Mouse (Mus musculus): ENCODE results near the gene Igdcc3.

Gene Igdcc3

DNA sequence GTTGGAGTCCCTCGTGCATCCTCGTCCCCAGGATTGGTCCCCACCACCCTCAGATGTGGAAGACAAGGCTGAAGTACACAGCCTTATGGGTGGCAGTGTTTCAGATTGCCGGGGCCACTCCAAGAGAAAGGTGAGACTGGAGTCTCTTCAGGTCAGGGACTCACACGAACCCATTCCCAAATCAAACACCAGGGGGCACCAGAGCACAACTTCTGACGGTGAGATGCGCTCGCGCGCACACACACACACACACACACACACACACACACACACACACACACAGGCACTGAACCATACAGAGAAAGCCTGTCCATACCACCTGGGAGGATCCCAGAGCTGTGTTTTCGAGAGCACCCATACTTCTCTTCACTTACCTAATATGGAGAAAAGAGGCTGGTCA is 7.2 kb upstream of the Igdcc3 start:
- in situ Hi-C loops (cut with MboI; ENCODE audit: unreplicated experiment in 2 of 2), result loop anchor here (5.0 to 25.0 kb wide), 4 partner anchors 54 to 1221 kb away; no protein-coding TSS in a partner anchor

DNA sequence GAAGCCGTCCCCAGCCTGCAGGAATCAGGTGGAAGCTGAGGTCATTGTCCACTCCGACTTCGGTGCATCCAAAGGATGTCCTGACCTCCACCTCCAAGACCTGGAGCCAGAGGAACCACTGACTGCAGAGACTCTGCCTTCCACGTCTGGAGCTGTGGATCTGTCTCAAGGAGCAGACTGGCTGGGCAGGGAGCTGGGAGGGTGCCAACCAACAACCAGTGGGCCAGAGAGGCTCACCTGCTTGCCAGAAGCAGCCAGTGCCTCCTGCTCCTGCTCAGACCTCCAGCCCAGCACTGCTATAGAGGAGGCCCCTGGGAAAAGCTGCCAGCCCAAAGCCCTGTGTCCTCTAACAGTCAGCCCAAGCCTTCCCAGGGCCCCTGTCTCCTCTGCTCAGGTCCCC is 5.9 kb upstream of the Igdcc3 start:
- in situ Hi-C loops (cut with MboI; ENCODE audit: unreplicated experiment in 2 of 2), result loop anchor here in 1 of 2 experiments (25.0 kb wide), 1 partner anchor 1223 kb away; no protein-coding TSS in a partner anchor

DNA sequence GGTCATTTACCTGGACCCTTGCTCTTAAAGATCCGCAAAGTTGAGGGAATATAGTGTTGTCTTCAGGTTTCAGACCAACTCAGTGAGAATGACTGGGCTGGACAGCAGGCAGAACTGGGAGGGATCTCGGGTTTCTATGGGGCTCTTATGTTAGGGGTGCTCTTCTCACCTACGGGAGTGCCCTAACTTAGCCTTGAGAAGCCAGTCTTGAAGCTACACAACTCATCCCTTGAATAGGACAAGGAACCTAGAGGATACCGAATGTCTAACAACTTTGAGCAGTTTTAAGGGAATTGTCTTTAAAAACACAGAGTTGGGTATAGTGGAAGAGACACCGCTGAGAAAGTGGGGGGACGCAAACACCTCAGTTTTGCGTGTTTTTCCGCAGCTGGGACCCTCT is 498 bp upstream of the Igdcc3 start:
- in situ Hi-C loops (cut with MboI; ENCODE audit: unreplicated experiment in 2 of 2), result loop anchor here in 1 of 2 experiments (25.0 kb wide), 1 partner anchor 1228 kb away; no protein-coding TSS in a partner anchor

DNA sequence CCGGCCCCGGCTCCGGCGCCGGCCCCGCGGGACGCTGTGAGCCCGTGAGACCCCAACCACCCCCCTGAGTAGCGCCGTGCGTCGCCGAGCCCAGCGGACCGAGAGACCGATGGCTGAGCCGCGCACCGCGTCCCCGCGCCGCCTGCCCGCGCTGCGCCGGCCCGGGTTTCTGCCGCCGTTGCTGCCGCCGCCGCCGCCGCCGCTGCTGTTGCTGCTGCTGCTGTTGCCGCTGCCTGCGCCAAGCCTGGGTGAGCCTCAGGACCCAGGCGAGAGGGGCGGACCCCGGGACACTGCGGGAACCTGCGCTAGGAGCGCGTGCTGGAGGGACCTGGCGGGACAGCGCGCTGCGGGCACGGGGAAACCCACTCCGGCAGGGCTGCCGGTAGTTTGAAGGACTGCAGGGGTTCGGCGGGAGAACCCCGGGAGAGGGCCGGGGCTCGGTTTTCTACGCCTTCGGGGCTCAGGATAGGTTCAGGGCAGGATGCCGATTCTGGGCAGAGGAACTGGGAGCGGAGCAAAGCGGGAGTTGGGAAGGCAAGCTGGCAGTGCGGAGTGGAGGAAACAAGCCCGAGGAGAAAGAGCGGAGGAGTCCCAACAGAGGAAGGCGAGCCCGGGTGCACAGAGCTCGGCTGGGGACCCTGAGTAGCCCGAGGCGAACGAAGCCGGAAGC is 452 bp downstream of the Igdcc3 start:
- in situ Hi-C loops (cut with MboI; ENCODE audit: unreplicated experiment in 2 of 2), result loop anchor here in 1 of 2 experiments (25.0 kb wide), 1 partner anchor 1229 kb away; no protein-coding TSS in a partner anchor

DNA sequence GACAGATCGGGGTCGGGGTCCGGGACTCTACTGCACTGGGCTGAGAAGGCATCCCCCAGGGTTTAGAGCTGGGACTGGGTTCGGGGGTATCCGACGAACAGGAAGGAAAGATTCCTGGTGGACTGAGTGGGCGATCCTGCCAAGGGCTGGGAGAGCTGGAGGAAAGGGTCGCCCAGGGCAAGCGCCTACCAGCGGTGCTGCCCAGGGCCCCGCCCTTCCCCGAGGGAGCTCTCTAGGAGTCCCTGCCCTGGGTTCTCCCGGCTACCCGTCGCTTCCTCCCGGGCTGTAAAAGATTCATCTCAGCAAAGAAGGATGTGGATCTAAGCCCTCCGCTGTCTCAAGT is 958 bp downstream of the Igdcc3 start:
- in situ Hi-C loops (cut with MboI; ENCODE audit: unreplicated experiment in 2 of 2), result loop anchor here in 1 of 2 experiments (25.0 kb wide), 1 partner anchor 1230 kb away; no protein-coding TSS in a partner anchor

DNA sequence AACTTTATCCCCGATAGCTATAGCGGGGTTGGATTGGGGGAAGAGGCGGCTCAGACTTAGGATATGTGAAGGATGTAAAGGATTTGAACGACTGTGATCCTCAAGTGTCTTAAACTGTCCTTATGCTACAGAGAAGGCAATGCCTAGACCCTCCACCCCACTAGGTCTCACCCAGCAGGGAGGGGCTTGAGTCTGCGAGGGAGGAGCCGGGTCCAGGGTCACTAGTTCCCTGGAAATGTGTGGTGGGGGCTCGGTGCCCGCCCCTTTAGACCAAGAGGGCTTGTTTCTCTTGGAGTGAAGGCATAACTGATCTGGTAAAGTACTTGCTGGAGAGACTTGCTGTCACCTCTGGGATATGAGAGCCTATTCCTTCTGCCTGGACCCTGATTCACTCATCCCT is 1.4 kb downstream of the Igdcc3 start:
- in situ Hi-C loops (cut with MboI; ENCODE audit: unreplicated experiment in 2 of 2), result loop anchor here in 1 of 2 experiments (25.0 kb wide), 1 partner anchor 1230 kb away; no protein-coding TSS in a partner anchor

DNA sequence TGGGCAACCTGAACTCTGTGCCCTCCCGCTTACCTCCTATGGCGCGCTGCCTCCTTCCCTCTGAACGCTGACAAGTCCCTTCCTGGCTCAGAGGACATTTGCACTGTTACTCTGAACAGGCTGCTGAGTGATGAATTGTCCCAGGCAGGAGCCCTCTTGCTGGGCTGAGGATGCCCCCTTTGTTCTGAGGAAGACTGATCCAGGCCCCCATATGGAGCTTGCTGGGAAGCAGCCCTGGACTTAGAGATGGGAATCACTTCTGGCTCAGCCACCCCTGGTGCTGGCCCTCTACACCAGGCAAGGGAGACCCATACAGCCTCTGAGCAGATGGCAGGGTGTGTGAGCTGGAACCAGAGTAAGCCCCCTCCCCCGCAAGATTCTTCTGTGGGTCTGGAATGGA is 5.0 kb downstream of the Igdcc3 start:
- in situ Hi-C loops (cut with MboI; ENCODE audit: unreplicated experiment in 2 of 2), result loop anchor here in 1 of 2 experiments (25.0 kb wide), 1 partner anchor 1234 kb away; no protein-coding TSS in a partner anchor

DNA sequence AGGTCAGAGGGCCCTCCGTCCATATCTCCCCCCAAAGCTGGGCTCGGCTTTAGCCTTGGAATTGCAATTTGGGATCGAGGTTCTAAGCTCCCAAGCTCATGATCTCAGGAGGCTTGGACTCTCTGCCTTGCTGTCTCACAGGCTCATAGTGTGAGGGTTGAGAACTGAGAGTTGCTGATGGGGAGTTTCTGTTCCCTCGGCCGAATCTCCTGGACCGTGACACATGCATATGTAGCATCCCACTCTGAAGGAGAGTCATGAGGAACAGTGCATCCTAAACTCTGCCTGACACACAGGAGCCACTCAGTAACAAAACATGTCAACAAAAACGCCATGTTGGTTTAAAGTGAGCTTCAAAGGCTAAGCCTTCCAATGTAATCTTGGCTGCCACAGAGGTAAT is 7.5 kb downstream of the Igdcc3 start:
- in situ Hi-C loops (cut with MboI; ENCODE audit: unreplicated experiment in 2 of 2), result loop anchor here in 1 of 2 experiments (25.0 kb wide), 1 partner anchor 1236 kb away; no protein-coding TSS in a partner anchor

DNA sequence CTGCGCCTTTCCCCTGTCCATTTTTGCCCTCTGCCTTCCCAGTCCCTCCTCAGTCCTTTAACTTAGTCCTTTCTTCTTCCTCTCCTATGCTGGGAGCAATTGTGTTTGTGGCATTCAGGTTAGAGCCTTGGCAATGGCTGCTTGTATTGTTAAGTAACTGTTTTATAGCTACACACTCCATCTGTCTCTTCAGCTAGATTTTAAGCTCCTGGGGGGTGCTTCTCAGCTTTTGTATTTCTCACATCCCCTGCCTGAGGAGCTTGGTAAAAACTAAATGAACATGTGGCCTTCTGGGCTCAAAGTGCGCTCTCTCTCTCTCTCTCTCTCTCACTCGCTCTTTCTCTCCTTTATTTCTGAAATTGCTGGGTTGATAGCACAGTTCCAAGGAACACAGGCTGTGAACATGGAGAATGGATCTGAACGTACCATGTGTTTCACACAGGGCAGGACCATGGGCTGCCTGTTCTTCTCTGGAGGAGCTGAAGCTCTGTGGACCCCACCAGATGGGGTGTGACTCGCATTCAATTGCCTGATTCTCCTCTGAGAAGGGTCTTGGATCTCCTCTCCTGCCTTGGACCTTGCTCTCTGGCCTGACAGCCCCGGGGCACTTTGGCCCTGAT is 11.8 kb downstream of the Igdcc3 start:
- in situ Hi-C loops (cut with MboI; ENCODE audit: unreplicated experiment in 2 of 2), result no loop called here

DNA sequence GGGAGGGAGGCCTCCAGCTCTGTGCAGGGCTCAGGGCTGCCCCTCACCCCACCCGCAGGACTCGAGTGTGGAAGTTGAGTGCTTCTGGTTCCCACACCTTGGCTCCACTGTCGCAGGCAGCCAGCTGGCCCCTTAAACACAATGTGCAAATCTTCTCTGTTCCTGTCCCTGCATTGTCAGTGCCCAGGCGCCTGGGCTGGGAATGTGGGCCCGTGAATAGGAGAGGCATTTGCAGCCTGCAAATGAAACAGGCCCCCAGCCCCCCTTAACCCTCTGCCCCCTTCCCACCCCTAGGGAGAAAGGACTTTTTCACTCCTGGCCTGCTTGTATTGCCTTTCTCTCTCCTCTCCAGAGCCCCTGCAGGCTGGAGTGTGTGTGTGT is 12.3 kb downstream of the Igdcc3 start:
- in situ Hi-C loops (cut with MboI; ENCODE audit: unreplicated experiment in 2 of 2), result no loop called here

DNA sequence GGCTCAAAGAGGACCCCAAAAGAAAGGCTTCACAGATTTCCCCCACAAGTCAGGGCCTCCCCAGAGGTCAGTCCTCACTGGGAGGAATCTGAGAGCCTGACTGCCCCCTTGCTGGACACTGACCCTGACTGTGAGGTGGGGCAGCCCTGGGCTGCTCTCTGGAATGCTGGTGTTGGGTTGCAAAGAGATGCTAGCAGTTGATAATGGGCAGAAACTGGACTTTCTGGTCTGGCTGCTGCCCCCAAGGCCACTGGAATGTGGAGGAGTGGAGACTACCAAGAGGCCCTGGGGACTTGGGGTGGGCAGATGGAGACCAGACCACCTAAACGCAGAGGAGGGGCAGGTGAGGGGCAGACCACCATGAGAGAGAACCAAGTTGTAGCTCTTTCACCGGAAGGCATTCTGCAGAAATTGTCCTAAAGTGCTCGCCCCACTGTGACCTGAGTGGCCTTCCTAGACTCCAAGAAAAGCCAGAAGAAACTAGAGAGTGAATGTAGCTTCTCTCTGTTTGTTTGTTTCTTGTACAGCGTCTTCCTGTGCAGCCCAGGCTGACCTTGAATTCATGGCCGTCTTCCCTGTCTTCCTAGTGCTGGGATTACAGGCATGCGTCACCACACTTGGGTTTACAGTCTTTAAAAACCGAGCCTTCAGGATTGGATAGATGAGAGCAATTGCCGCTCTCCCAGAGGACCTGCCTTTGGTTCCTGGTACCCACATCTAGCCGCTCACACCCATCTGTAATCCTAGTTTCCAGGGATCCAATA is 13.9 kb downstream of the Igdcc3 start:
- in situ Hi-C loops (cut with MboI; ENCODE audit: unreplicated experiment in 2 of 2), result no loop called here

DNA sequence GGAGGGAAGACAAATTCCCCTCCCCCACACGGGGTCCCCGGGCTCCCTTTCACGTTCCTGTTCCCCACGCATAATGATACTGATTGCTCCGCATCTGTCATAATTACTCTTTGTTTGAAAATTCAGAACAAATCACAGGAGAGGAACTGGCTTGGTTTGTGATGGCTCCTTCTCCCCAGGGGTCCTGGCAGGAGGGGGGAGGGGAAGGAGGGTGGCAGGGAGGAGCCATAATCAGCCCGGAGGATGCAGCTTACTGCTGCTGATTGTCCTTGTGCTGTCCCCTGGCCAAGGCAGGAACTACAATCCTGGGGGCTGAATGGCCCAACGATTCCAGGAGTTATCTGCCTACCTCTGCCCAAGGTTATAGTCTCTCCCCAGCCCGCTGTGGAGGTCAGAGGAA is 15.6 kb downstream of the Igdcc3 start:
- in situ Hi-C loops (cut with MboI; ENCODE audit: unreplicated experiment in 2 of 2), result no loop called here

DNA sequence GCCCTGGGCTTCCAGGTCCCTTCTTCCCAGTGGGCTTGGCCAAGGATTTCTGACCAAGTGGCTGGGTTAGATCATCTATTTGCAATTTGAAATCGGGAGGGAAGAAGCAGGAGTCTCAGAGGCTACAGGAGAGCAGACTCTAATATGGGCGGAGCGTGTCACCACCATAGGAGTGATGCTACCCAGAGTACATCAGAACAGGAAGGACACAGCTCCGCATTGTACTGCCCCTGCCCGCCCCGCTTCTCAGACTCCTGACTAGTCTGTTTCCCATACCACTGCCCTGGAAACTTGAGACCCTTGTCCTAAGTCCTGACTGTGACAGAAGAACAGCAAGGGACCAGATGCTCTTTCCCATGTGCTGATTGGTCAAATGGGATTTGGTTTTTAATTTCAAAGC is 16.6 kb downstream of the Igdcc3 start:
- in situ Hi-C loops (cut with MboI; ENCODE audit: unreplicated experiment in 2 of 2), result no loop called here

DNA sequence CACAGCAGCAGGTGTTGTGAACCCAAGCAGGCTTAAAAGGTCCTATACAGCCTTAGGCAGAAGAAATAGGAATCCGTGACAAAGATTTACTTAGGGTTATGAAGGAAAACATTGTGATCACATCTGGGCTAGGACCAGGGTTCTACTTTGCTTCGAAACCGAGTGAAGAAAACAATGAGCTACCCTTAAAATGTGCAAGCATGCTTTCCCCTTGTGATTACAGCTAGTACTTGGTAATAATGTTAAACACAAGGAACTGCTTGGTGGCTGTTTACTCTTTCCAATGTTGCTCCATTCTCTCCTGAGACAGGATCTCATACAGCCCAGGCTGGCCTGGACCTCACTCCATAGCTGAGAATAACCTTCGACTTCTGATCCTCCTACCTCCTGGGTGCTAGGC is 20.2 kb downstream of the Igdcc3 start:
- in situ Hi-C loops (cut with MboI; ENCODE audit: unreplicated experiment in 2 of 2), result no loop called here

DNA sequence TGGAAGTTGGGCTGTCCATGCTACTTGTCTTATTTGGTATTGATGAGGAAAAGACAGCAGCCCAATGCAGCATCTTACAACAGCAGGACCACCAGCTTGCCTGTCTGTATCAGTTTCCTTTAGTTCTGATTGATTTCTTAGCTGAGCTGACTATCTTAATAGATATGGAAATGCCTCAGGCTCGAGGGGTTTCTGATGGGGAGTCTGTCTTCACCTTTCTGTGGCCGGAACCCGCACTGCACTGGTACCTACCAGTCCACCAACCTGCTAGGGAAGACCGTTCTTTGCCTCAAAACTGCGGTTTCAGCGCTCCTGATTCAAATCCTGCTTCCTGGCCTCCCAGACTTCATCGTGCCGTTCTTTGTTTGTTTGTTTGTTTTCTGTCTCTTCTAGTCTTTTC is 20.9 kb downstream of the Igdcc3 start:
- in situ Hi-C loops (cut with MboI; ENCODE audit: unreplicated experiment in 2 of 2), result no loop called here

DNA sequence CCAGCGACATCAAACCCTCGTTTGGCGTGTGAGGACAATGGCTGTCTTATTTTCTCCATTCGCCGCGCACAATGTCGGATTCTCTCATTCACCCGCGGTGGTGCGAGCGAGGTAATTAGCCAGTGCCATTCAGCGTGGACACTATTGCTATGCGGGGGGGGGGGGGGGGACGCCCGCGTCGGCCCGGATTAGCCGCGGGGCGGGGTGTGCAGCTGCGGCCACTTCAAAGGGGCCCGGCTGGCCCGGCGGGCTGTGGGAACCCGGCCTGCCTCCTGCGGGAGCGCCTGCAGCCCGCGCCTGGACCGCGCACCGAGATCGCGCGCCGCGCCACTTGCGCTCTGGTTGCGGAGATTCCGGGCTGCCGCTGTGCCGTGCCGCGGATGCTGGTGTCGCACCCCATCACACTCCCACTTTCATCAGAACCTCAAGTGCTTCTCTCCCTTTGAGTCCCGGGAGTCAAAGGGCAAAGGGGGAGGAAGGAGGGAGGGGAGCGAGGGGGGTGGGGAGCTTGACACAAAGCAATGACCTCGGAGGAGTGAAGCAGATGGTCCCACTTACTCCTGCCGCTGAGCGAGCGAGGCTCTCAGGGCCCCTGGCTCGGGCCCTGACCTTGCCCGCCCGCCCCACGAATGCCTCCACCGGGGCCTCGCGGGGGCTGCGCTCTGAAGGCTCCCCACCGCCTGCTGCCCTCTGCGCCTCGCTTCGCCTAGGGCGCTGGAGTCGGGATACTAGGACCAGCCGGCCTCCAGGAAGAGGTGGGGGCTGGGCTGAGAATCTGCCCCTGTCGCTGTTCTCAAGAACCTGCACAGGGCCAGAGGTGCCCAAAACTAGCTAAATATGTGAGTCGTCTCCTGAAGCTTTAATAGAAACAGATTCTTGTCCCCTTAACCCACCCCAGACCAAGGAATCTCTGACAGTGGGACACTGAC is 22.0 kb downstream of the Igdcc3 start:
- in situ Hi-C loops (cut with MboI; ENCODE audit: unreplicated experiment in 2 of 2), result no loop called here

DNA sequence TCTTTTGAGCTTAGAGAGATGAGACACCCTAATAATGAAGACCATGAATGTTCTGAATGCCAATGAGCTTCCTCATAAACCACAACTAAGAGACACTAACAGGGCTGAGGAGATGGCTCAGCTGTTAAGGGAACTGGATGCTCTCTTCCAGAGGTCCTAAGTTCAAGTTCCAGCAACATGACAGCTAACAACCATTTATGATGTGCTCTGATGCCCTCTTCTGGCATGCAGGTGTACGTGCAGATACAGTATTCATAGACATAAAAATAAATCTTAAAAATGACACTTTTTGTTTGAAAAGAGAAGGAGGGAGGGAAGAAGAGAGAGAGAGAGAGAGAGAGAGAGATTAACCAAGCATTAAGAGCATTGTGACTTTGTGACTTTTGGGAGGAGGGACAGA is 23.9 kb downstream of the Igdcc3 start:
- in situ Hi-C loops (cut with MboI; ENCODE audit: unreplicated experiment in 2 of 2), result no loop called here

DNA sequence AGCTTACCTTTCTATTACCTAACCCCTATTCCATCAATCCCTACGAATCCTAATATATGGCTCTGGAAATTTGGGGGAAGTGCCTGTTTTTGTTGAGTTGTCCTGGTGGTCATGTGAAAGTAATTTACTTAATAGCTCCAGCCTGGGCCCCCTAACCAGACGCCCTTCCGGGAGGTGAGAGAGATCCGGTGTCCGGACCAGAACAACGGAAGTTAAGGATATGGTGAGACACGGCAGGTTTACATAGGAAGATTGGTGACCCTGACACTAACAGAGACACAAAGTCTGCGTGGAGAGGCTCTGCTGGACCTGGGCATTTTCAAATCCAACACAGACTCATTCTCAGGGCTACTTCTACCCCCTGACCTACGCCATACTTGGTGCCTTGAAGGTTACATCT is 25.4 kb downstream of the Igdcc3 start:
- in situ Hi-C loops (cut with MboI; ENCODE audit: unreplicated experiment in 2 of 2), result no loop called here

DNA sequence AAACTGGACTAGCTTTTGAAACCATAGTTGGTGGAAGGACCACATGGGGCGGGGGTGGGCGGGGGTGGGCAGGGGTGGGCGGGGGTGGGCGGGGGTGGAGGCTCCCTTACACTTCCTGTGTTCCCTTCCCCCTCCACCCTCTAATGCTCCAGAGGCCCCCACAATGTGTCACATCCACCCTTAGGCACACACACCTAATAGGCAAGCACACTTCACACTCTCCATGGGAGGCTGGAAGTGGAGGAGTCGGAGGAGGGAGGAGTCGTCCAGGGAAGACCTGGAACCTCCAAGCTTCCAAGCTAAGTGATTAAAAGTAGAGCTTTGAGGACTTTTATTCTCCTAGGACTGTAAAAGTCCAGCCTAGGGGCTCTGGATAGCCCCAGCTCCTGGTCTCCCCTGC is 27.5 kb downstream of the Igdcc3 start:
- in situ Hi-C loops (cut with MboI; ENCODE audit: unreplicated experiment in 2 of 2), result no loop called here

DNA sequence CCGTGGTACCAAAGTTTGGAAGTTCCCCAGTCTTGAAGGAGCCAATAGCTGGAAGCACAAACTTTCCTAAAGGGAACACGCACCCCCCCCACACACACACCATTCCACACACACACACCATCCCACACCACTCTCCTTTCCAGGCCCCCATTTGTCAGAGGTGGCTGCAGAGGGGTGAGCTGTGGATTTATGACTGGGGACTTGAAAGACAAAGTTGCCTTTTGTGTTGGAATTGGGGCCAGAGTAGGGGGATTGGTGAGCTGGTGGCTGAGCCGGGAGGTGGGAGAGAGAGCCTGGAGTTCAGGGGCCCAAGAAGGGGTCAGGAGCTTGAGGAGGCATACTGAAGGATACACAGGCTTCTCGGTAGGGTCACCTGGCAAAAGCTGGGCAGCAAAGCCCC is 28.0 kb downstream of the Igdcc3 start:
- in situ Hi-C loops (cut with MboI; ENCODE audit: unreplicated experiment in 2 of 2), result no loop called here
